Mouse (Mus musculus) left cerebral cortex, postnatal 10 days (tissue): ENCODE results near the gene Krt25. TPM values are rescaled to one million over a fixed set of nuclear protein-coding genes. Genes with fewer than 3 reads are reported as not detected.

ENCODE experiments used
- DNase-seq, 2 experiments: peaks; one replicate each; pipeline ENCODE4 v3.0.0; 2021 to 2022; ENCODE audit warnings: low spot score in 2 of 2, mixed read lengths in 1 of 2; ENCODE audit errors: extremely low spot score in 1 of 2
- intact Hi-C: fragments of 180-260 bp; cut with DNase I; formaldehyde crosslinking; loops from one replicate; pipeline ENCODE4 v1.15.1; 2025
- total RNA-seq, 2 experiments: library from RNA; stranded (reverse); gene quantifications; 2 replicates each; pipeline ENCODE4 v1.2.3; 2021

Krt25 gene
- total RNA-seq, 2 experiments from 2014 or later, result not detected

- intact Hi-C loops, result no loop called here
- no peak for DNase-seq
These were observed 38.7 kb downstream of the Krt25 start for GRCm38 (mm10) chr11:99284011-99284410.

GRCm38 (mm10) chr11:99283334-99283733 is 39.4 kb downstream of the Krt25 start:
- no peak for DNase-seq
- intact Hi-C loops, result no loop called here

GRCm38 (mm10) chr11:99281116-99281515 is 41.6 kb downstream of the Krt25 start:
- intact Hi-C loops, result no loop called here

GRCm38 (mm10) chr11:99279986-99280385 is 42.8 kb downstream of the Krt25 start:
- intact Hi-C loops, result no loop called here
- no peak for DNase-seq

More at GRCm38 (mm10) chr11:99281116-99281515, 41.6 kb downstream of the Krt25 start:
- no peak for DNase-seq

- intact Hi-C loops, result no loop called here
- peak in 1 of 2 experiments; percentile 36 for DNase-seq
These were observed 46.0 kb downstream of the Krt25 start for GRCm38 (mm10) chr11:99276786-99277185.

- no peak for DNase-seq
- intact Hi-C loops, result no loop called here
These were observed 47.1 kb downstream of the Krt25 start for GRCm38 (mm10) chr11:99275624-99276023.

GRCm38 (mm10) chr11:99272721-99273120 is 50.0 kb downstream of the Krt25 start:
- intact Hi-C loops, result no loop called here

GRCm38 (mm10) chr11:99269192-99269591 is 53.6 kb downstream of the Krt25 start:
- intact Hi-C loops, result no loop called here
- no peak for DNase-seq

More at GRCm38 (mm10) chr11:99272721-99273120, 50.0 kb downstream of the Krt25 start:
- no peak for DNase-seq

GRCm38 (mm10) chr11:99265796-99266195 is 57.0 kb downstream of the Krt25 start:
- intact Hi-C loops, result no loop called here
- peak in 1 of 2 experiments; percentile 43 for DNase-seq

Other genes starting within 250 kb of the Krt25 start
- gene Tns4, start 233.6 kb downstream of the Krt25 start, total RNA-seq, result under 1 TPM in 1 of 2 experiments, not detected in 1; 0.51 TPM
- not detected for gene Ccr7, start 167.9 kb downstream of the Krt25 start, total RNA-seq
- gene Smarce1, start 91.9 kb downstream of the Krt25 start, total RNA-seq, result 10 to 100 TPM; 73.7 to 83.7 TPM
- gene Krt222, start 78.9 kb downstream of the Krt25 start, total RNA-seq, result 10 to 100 TPM; 31.1 to 31.2 TPM
- gene Krt24, start 37.7 kb downstream of the Krt25 start, total RNA-seq, result not detected
- under 1 TPM; 0.20 to 0.21 TPM for gene Krt26, start 15.0 kb upstream of the Krt25 start, total RNA-seq
- gene Krt27, start 28.2 kb upstream of the Krt25 start, total RNA-seq, result not detected
- gene Krt28, start 52.0 kb upstream of the Krt25 start, total RNA-seq, result under 1 TPM in 1 of 2 experiments, not detected in 1; 0.28 TPM
- gene Krt10, start 66.4 kb upstream of the Krt25 start, total RNA-seq, result 10 to 100 TPM; 10.6 to 11.3 TPM
- 1 to 10 TPM; 6.0 to 6.3 TPM for gene Krt12, start 99.3 kb upstream of the Krt25 start, total RNA-seq
- gene Krt20, start 115.2 kb upstream of the Krt25 start, total RNA-seq, result not detected
- gene Krt23, start 170.2 kb upstream of the Krt25 start, total RNA-seq, result not detected
- gene Krt39, start 198.4 kb upstream of the Krt25 start, total RNA-seq, result not detected
- not detected for gene Krt40, start 220.2 kb upstream of the Krt25 start, total RNA-seq
- not detected for gene Krtap3-3, start 227.9 kb upstream of the Krt25 start, total RNA-seq
- gene Krtap3-2, start 233.9 kb upstream of the Krt25 start, total RNA-seq, result not detected
- not detected for gene Gm11939, start 236.5 kb upstream of the Krt25 start, total RNA-seq
- gene Krtap3-1, start 243.7 kb upstream of the Krt25 start, total RNA-seq, result not detected